Mouse (Mus musculus): ENCODE measurements around the gene Idua. TPM values are rescaled to one million over a fixed set of nuclear protein-coding genes. Genes with fewer than 3 reads are reported as not detected.
"Not testable (repeated sequence)": the region's sequence is repeated elsewhere in the genome, so short reads cannot be mapped to it uniquely, and the experiment has no call there.

Idua gene
- polyA plus RNA-seq, 1 experiment: 4.3 TPM

- peak overlapping the region; percentile 80 for H3K4me2 ChIP-seq (ENCODE audit: low read depth)
- no peak for TF ChIP-seq SRF (IDR thresholded peaks at IDR 0.05; ENCODE audit: control insufficient read depth, insufficient read length, low read depth)
- no peak for TF ChIP-seq MAX (IDR thresholded peaks at IDR 0.05; ENCODE audit: low read depth)
- no peak for TF ChIP-seq E2F4 (IDR thresholded peaks at IDR 0.05; ENCODE audit: insufficient read depth)
- no peak for TF ChIP-seq CEBPB (IDR thresholded peaks at IDR 0.05; ENCODE audit: insufficient read depth, poor library complexity, severe bottlenecking)
- no peak for TF ChIP-seq POLR2AphosphoS2 (IDR thresholded peaks at IDR 0.05; ENCODE audit: insufficient read length, low read depth)
- no peak for TF ChIP-seq POLR2A (IDR thresholded peaks at IDR 0.05; ENCODE audit: insufficient read length, low read depth)
- TF ChIP-seq MYOD1 (IDR thresholded peaks at IDR 0.05; ENCODE audit: control insufficient read depth in 1 of 3, insufficient read length in 2 of 3, low read depth in 2 of 3): no peak
- no peak for TF ChIP-seq REST (IDR thresholded peaks at IDR 0.05; ENCODE audit: insufficient read depth, insufficient read length)
- no peak for TF ChIP-seq TCF12 (IDR thresholded peaks at IDR 0.05; ENCODE audit: insufficient read depth, poor library complexity, severe bottlenecking)
- no peak for TF ChIP-seq MYOG (IDR thresholded peaks at IDR 0.05; ENCODE audit: control insufficient read depth in 1 of 3, insufficient read depth in 1 of 3, insufficient read length in 2 of 3, low read depth in 2 of 3)
- TF ChIP-seq TCF3 (IDR thresholded peaks at IDR 0.05; ENCODE audit: insufficient read length, low read depth): no peak
- TF ChIP-seq USF1 (IDR thresholded peaks at IDR 0.05; ENCODE audit: low read depth): no peak
- H3K4me3 ChIP-seq: peak overlapping the region; percentile 86
Observed at GRCm38 (mm10) chr5:108628891-108629633, 31.1 kb upstream of the Idua start.

GRCm38 (mm10) chr5:108629634-108630483, 30.3 kb upstream of the Idua start, which contains the start of the genes Gak and Tmem175:
Gene Gak (minus strand): TSS chr5:108629755.
Gene Tmem175 (plus strand): TSS chr5:108629770.
- H3ac ChIP-seq (ENCODE audit: control insufficient read depth, insufficient read length): peak within 1 kb of the TSS; percentile 78

More at GRCm38 (mm10) chr5:108628891-108629633, 31.1 kb upstream of the Idua start:
- Histone ChIP-seq H3K36me3 (ENCODE audit: control insufficient read depth, insufficient read depth) (no peaks in the 10 kb centered on the region), H3K27me3 (ENCODE audit: control insufficient read depth, insufficient read depth, insufficient read length) (no peaks in the 10 kb centered on the region), H3ac (ENCODE audit: control insufficient read depth, insufficient read length) (peak overlapping the region; percentile 78), H3K79me2 (ENCODE audit: control insufficient read depth, insufficient read depth) (peaks cover 49% of the 10 kb centered on the region)

GRCm38 (mm10) chr5:108633676-108634075, 26.5 kb upstream of the Idua start:
- Histone ChIP-seq H3K36me3 (ENCODE audit: control insufficient read depth, insufficient read depth) (no peaks in the 10 kb centered on the region), H3K4me2 (ENCODE audit: low read depth) (no peak overlapping the region), H3K27me3 (ENCODE audit: control insufficient read depth, insufficient read depth, insufficient read length) (no peaks in the 10 kb centered on the region), H3ac (ENCODE audit: control insufficient read depth, insufficient read length) (no peak overlapping the region), H3K4me3 (no peak overlapping the region), H3K79me2 (ENCODE audit: control insufficient read depth, insufficient read depth) (peaks cover 6% of the 10 kb centered on the region)
- no peak for TF ChIP-seq CEBPB (IDR thresholded peaks at IDR 0.05; ENCODE audit: insufficient read depth, poor library complexity, severe bottlenecking)
- TF ChIP-seq TCF12 (IDR thresholded peaks at IDR 0.05; ENCODE audit: insufficient read depth, poor library complexity, severe bottlenecking): no peak
- TF ChIP-seq POLR2AphosphoS2 (IDR thresholded peaks at IDR 0.05; ENCODE audit: insufficient read length, low read depth): no peak
- no peak for TF ChIP-seq SRF (IDR thresholded peaks at IDR 0.05; ENCODE audit: control insufficient read depth, insufficient read length, low read depth)
- no peak for TF ChIP-seq MYOG (IDR thresholded peaks at IDR 0.05; ENCODE audit: control insufficient read depth in 1 of 3, insufficient read depth in 1 of 3, insufficient read length in 2 of 3, low read depth in 2 of 3)
- TF ChIP-seq POLR2A (IDR thresholded peaks at IDR 0.05; ENCODE audit: insufficient read length, low read depth): no peak
- no peak for TF ChIP-seq MYOD1 (IDR thresholded peaks at IDR 0.05; ENCODE audit: control insufficient read depth in 1 of 3, insufficient read length in 2 of 3, low read depth in 2 of 3)
- no peak for TF ChIP-seq E2F4 (IDR thresholded peaks at IDR 0.05; ENCODE audit: insufficient read depth)
- TF ChIP-seq REST (IDR thresholded peaks at IDR 0.05; ENCODE audit: insufficient read depth, insufficient read length): no peak
- no peak for TF ChIP-seq MAX (IDR thresholded peaks at IDR 0.05; ENCODE audit: low read depth)
- no peak for TF ChIP-seq TCF3 (IDR thresholded peaks at IDR 0.05; ENCODE audit: insufficient read length, low read depth)
- TF ChIP-seq USF1 (IDR thresholded peaks at IDR 0.05; ENCODE audit: low read depth): no peak

More at GRCm38 (mm10) chr5:108629634-108630483, 30.3 kb upstream of the Idua start, which contains the start of the genes Gak and Tmem175:
- TF ChIP-seq POLR2AphosphoS2 (IDR thresholded peaks at IDR 0.05; ENCODE audit: insufficient read length, low read depth) (peak; percentile 97), POLR2A (IDR thresholded peaks at IDR 0.05; ENCODE audit: insufficient read length, low read depth) (peak; percentile 96), TCF3 (IDR thresholded peaks at IDR 0.05; ENCODE audit: insufficient read length, low read depth) (no peak), MYOG (IDR thresholded peaks at IDR 0.05; ENCODE audit: control insufficient read depth in 1 of 3, insufficient read depth in 1 of 3, insufficient read length in 2 of 3, low read depth in 2 of 3) (peak in 2 of 3 experiments; percentile 47 to 77), REST (IDR thresholded peaks at IDR 0.05; ENCODE audit: insufficient read depth, insufficient read length) (no peak), MYOD1 (IDR thresholded peaks at IDR 0.05; ENCODE audit: control insufficient read depth in 1 of 3, insufficient read length in 2 of 3, low read depth in 2 of 3) (peak in 1 of 3 experiments; percentile 67)
- Histone ChIP-seq H3K79me2 (ENCODE audit: control insufficient read depth, insufficient read depth) (peaks cover 43% of the 10 kb centered on the region), H3K36me3 (ENCODE audit: control insufficient read depth, insufficient read depth) (no peaks in the 10 kb centered on the region), H3K4me2 (ENCODE audit: low read depth) (peak within 1 kb of the TSS; percentile 83), H3K27me3 (ENCODE audit: control insufficient read depth, insufficient read depth, insufficient read length) (no peaks in the 10 kb centered on the region), H3K4me3 (peak within 1 kb of the TSS; percentile 86)

GRCm38 (mm10) chr5:108634088-108634487, 26.0 kb upstream of the Idua start:
- not testable (repeated sequence) for H3ac ChIP-seq (ENCODE audit: control insufficient read depth, insufficient read length); H3K79me2 ChIP-seq (ENCODE audit: control insufficient read depth, insufficient read depth); H3K36me3 ChIP-seq (ENCODE audit: control insufficient read depth, insufficient read depth); H3K4me2 ChIP-seq (ENCODE audit: low read depth); H3K27me3 ChIP-seq (ENCODE audit: control insufficient read depth, insufficient read depth, insufficient read length); H3K4me3 ChIP-seq

Data from myocyte (in vitro differentiated cells).